Mouse (Mus musculus) limb, embryonic 13.5 days (tissue): ENCODE data around the gene Slco2a1. TPM values are rescaled to one million over a fixed set of nuclear protein-coding genes. Genes with fewer than 3 reads are reported as not detected.

Source experiments
- ATAC-seq: fragments of 200-750 bp; cut with Nextera tagmentation; 2 replicates; pipeline ENCODE4 v1.8.0; 2017; ENCODE audit warnings: low read depth, moderate number of reproducible peaks, moderate TSS enrichment; ENCODE audit not compliant: low FRiP score
- H3K27ac ChIP-seq: fragments of 300-500 bp; sonication (generic); 2 replicates; pipeline ENCODE4 v1.5.1; 2015; ENCODE audit warnings: inconsistent platforms, mild to moderate bottlenecking, moderate library complexity
- H3K27me3 ChIP-seq: fragments of 300-500 bp; sonication (generic); 2 replicates; pipeline ENCODE4 v1.6.1; 2015; ENCODE audit warnings: mild to moderate bottlenecking, inconsistent platforms
- H3K36me3 ChIP-seq: fragments of 300-500 bp; sonication (generic); 2 replicates; pipeline ENCODE4 v1.6.1; 2015; ENCODE audit warnings: inconsistent platforms, mild to moderate bottlenecking, moderate library complexity
- H3K4me1 ChIP-seq: fragments of 300-500 bp; sonication (generic); 2 replicates; pipeline ENCODE4 v1.6.1; 2015; ENCODE audit warnings: inconsistent platforms
- H3K4me2 ChIP-seq: fragments of 300-500 bp; sonication (generic); replicated peaks from 2 replicates; pipeline ENCODE4 v1.6.1; 2015; ENCODE audit warnings: inconsistent platforms, mild to moderate bottlenecking, moderate library complexity
- H3K4me3 ChIP-seq: fragments of 300-500 bp; sonication (generic); 2 replicates; pipeline ENCODE4 v1.5.1; 2015; ENCODE audit warnings: moderate library complexity, mild to moderate bottlenecking, inconsistent platforms
- H3K9ac ChIP-seq: fragments of 300-500 bp; sonication (generic); 2 replicates; pipeline ENCODE4 v1.6.1; 2015; ENCODE audit warnings: mild to moderate bottlenecking, inconsistent platforms
- H3K9me3 ChIP-seq: fragments of 300-500 bp; sonication (generic); 2 replicates; pipeline ENCODE4 v1.6.1; 2016; ENCODE audit warnings: inconsistent platforms
- WGBS: fragments of 180-500 bp; shearing (Covaris S2); methylation state at CpG from one replicate; pipeline ENCODE4 v1.1.7; 2015; 5-methylcytosine and 5-hydroxymethylcytosine counted together
- polyA plus RNA-seq: library from polyadenylated mRNA; unstranded; fragments of >200 nt; fragmentation: Nextera tagmentation; extraction: Ambion mirVana; gene quantifications from 2 replicates; pipeline ENCODE4 v1.2.1, GENCODE M21; 2015

The Slco2a1 gene
- polyA plus RNA-seq = 2.2 and 2.5 TPM in 2 replicates

DNA sequence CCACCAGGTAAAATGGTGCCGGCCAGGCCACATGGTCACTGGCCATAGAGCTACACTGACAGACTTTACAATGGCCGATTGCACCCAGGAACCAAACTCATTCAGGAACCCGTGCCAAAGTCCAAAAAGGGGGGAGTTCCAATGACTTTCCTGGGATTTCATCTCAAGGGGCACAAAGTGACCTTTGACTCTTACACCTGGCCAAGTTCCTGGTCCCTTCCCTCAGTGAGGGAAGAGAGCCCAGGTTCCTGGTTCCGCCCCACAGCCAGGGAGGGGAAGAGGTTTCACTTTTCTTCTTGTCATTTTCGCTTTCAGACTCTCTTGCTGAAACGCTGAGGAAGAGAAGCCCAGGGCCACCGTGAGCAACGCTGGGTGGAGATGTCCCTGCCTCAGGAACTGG, at the start of gene Slco2a1:
TSS of gene Slco2a1 (plus strand) at position 251 of the 400 bp plus-strand sequence.
- 92% methylated on average over 8 of the region's 8 CpGs for WGBS
- H3K27me3 ChIP-seq = no peaks in the 10 kb centered on the region
- H3K4me3 ChIP-seq = no peak within 1 kb of the TSS
- no peak within 1 kb of the TSS for H3K4me2 ChIP-seq
- H3K9ac ChIP-seq = no peak within 1 kb of the TSS
- H3K4me1 ChIP-seq = peaks cover 8% of the 10 kb centered on the region
- H3K27ac ChIP-seq = no peak within 1 kb of the TSS
- H3K9me3 ChIP-seq = no peaks in the 10 kb centered on the region
- no peaks in the 10 kb centered on the region for H3K36me3 ChIP-seq
- ATAC-seq = no peak

DNA sequence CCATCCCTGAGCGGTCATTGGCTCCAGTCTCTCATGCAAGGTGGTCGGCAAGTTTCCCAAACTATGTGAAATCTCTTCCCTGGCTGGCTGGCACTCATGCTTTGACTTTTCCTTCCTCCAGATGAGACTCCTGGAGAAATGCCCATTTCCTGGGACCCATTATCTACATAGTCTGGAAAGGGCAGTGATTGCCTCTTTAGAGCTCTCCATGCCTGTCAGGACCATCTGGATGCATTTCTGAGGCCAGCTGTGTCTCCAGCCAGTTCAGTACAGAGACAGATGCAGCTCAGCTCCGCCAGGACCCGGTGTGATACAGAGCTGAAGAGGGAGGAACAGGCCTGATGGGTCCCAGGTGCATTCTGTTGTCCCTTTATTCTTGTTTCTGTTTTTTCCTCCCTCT, 46.3 kb upstream of the Slco2a1 start:
- 0 out of 2 replicates have a peak, but pooled peaks have one; percentile 8 for ATAC-seq
- Histone ChIP-seq H3K27me3 (no peaks in the 10 kb centered on the region), H3K27ac (no peak overlapping the region), H3K36me3 (no peaks in the 10 kb centered on the region), H3K4me3 (no peak overlapping the region), H3K9ac (no peak overlapping the region), H3K9me3 (0 out of 2 replicates have a peak, but pooled peaks cover 4% of the 10 kb centered on the region), H3K4me2 (no peak overlapping the region), H3K4me1 (no peaks in the 10 kb centered on the region)
- 61% methylated on average over 4 of the region's 4 CpGs for WGBS

- 90% methylated on average over 9 of the region's 9 CpGs for WGBS
Observed at GRCm38 (mm10) chr9:102944891-102945290, 43.6 kb upstream of the Slco2a1 start.

GRCm38 (mm10) chr9:102946469-102947015, 42.0 kb upstream of the Slco2a1 start:
- no peaks in the 10 kb centered on the region for H3K4me1 ChIP-seq

More at GRCm38 (mm10) chr9:102944891-102945290, 43.6 kb upstream of the Slco2a1 start:
- Histone ChIP-seq H3K4me1 (no peaks in the 10 kb centered on the region), H3K36me3 (no peaks in the 10 kb centered on the region), H3K27me3 (no peaks in the 10 kb centered on the region), H3K27ac (no peak overlapping the region), H3K9ac (no peak overlapping the region), H3K4me2 (no peak overlapping the region), H3K4me3 (no peak overlapping the region), H3K9me3 (0 out of 2 replicates have a peak, but pooled peaks cover 4% of the 10 kb centered on the region)
- ATAC-seq = no peak

DNA sequence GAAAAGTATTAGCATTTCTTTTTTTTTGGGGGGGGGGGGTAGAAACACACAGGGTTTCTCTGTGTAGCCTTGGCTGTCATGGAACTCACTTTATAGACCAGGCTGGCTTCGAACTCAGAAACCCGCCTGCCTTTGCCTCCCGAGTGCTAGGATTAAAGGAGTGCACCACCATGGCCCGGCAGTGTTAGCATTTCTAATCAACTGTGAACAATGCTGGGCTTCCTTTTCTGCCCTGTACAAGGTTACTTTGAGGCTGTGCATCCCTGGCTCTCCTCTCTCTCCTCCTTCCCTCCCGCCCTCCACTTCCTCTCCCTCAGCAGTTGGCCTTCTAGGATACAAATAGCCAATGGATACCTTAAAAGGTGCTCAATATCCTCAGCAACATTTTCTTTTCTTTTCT, 39.8 kb upstream of the Slco2a1 start:
- WGBS = 88% methylated on average over 5 of the region's 5 CpGs
- H3K4me2 ChIP-seq = no peak overlapping the region
- no peaks in the 10 kb centered on the region for H3K36me3 ChIP-seq
- no peaks in the 10 kb centered on the region for H3K9me3 ChIP-seq
- H3K4me1 ChIP-seq = no peaks in the 10 kb centered on the region
- H3K27ac ChIP-seq = no peak overlapping the region
- no peak overlapping the region for H3K9ac ChIP-seq
- H3K27me3 ChIP-seq = no peaks in the 10 kb centered on the region
- no peak overlapping the region for H3K4me3 ChIP-seq
- ATAC-seq = no peak

More at GRCm38 (mm10) chr9:102946469-102947015, 42.0 kb upstream of the Slco2a1 start:
- ATAC-seq = no peak
- H3K27ac ChIP-seq = no peak overlapping the region
- no peaks in the 10 kb centered on the region for H3K27me3 ChIP-seq
- 0 out of 2 replicates have a peak, but pooled peaks cover 4% of the 10 kb centered on the region for H3K9me3 ChIP-seq
- H3K4me3 ChIP-seq = no peak overlapping the region
- 82% methylated on average over 12 of the region's 12 CpGs for WGBS
- H3K36me3 ChIP-seq = no peaks in the 10 kb centered on the region
- no peak overlapping the region for H3K4me2 ChIP-seq
- H3K9ac ChIP-seq = no peak overlapping the region

DNA sequence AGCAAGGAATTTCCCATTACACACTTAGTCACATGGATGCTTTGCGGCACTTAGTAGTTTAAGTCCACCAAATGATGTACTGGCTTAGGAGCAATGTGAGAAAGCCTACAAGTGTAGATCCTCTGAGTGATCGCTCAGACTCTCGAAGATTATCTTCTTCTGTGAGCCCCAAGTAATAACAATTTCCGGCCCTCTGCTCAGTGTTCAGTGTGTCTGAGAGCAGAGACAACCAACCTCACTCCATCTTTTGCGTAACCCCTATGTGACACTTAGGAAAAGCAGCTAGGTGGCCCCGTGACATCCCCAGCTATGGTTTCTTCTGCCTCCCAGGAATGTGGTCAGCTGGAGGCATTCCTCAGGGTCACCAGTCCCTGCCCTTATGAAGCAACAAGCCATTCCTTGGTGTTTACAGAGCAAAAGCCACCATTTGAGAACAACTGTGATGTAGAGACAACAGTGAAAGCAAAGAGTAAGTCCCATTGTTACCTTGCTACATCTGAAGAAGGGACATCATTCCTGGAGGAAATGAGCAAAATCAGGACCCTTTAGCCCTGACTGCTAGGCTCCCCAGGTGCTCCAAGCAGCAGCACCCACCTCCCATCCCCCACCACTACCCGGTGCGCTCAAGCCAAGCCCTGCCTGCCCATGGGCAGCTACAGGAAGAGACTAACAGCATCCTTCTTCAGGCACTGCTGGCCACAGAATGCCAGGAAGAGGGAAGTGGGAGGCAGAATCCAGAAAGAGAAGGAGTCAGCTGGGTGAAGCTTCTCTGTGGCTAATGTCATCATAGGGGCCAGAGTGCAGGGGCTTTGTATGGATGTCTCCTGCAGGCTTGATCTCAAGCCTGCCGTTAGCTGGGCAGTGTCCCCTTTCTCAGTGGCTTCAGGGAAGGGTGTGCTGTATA, 37.2 kb upstream of the Slco2a1 start:
- 89% methylated on average over 9 of the region's 9 CpGs for WGBS
- no peak for ATAC-seq
- H3K27ac ChIP-seq = no peak overlapping the region

GRCm38 (mm10) chr9:102955866-102956265, 32.6 kb upstream of the Slco2a1 start:
- H3K4me2 ChIP-seq = no peak overlapping the region
- ATAC-seq = no peak
- H3K27ac ChIP-seq = no peak overlapping the region
- H3K4me1 ChIP-seq = no peaks in the 10 kb centered on the region
- H3K4me3 ChIP-seq = no peak overlapping the region
- 0 out of 2 replicates have a peak, but pooled peaks cover 2% of the 10 kb centered on the region for H3K9me3 ChIP-seq
- WGBS = 81% methylated on average over 3 of the region's 3 CpGs
- no peaks in the 10 kb centered on the region for H3K27me3 ChIP-seq
- H3K9ac ChIP-seq = no peak overlapping the region
- H3K36me3 ChIP-seq = no peaks in the 10 kb centered on the region

More for the DNA sequence above, 37.2 kb upstream of the Slco2a1 start:
- H3K27me3 ChIP-seq = no peaks in the 10 kb centered on the region
- H3K4me1 ChIP-seq = no peaks in the 10 kb centered on the region
- 0 out of 2 replicates have a peak, but pooled peaks cover 2% of the 10 kb centered on the region for H3K9me3 ChIP-seq
- H3K36me3 ChIP-seq = no peaks in the 10 kb centered on the region
- no peak overlapping the region for H3K4me3 ChIP-seq
- H3K4me2 ChIP-seq = no peak overlapping the region
- no peak overlapping the region for H3K9ac ChIP-seq

GRCm38 (mm10) chr9:102958703-102959102, 29.8 kb upstream of the Slco2a1 start:
- no peak for ATAC-seq
- WGBS = 82% methylated on average over 6 of the region's 6 CpGs
- Histone ChIP-seq H3K4me2 (no peak overlapping the region), H3K4me3 (no peak overlapping the region), H3K27me3 (no peaks in the 10 kb centered on the region), H3K27ac (no peak overlapping the region), H3K36me3 (no peaks in the 10 kb centered on the region), H3K9ac (no peak overlapping the region), H3K9me3 (0 out of 2 replicates have a peak, but pooled peaks cover 2% of the 10 kb centered on the region), H3K4me1 (peaks cover 14% of the 10 kb centered on the region; the same call in 1 of the 2 replicates)

DNA sequence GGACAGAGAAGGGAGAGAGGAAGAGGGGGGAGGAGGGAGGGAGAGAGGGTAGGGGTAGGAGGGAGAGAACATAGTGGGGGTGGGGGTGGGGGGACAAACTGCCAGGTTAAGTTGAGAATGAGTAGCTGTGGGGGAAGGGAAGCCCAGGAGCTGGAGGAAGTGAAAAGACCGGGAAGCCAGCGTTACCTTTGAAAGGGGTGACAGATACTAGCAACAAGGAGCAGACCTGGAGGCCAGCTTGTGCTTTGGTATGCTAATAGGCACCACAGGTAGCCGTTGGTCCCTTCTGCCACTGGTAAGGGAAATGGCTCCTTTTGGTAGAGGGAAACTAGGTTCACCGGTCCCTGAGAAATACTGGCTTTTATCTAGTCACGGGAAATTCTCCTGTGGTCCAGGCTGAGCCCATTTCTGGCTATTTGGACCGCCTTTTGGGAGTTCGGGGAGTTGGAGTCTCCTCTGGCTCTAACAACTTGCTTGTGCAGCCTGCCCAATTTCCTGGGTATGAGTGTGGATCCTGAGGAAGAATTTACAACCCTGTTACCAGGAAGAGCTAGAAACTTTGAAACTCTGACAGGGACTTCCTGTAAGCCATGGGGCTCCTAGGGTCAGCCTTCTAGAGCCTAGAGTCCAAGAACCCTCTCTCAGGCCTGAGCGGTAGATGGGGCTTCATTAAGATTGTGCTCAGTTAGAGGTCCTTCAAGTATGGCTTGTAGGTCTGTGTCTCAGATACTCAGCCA, 27.0 kb upstream of the Slco2a1 start:
- Histone ChIP-seq H3K9me3 (no peaks in the 10 kb centered on the region), H3K36me3 (no peaks in the 10 kb centered on the region), H3K4me3 (no peak overlapping the region), H3K9ac (no peak overlapping the region), H3K27ac (no peak overlapping the region), H3K27me3 (no peaks in the 10 kb centered on the region), H3K4me2 (no peak overlapping the region), H3K4me1 (peaks cover 14% of the 10 kb centered on the region; the same call in 1 of the 2 replicates)
- ATAC-seq = no peak
- WGBS = 25% methylated on average over 8 of the region's 8 CpGs

GRCm38 (mm10) chr9:102962093-102962788, 26.3 kb upstream of the Slco2a1 start:
- WGBS = 66% methylated on average over 10 of the region's 10 CpGs
- ATAC-seq = no peak
- Histone ChIP-seq H3K9me3 (no peaks in the 10 kb centered on the region), H3K4me2 (no peak overlapping the region), H3K4me3 (no peak overlapping the region), H3K4me1 (peaks cover 14% of the 10 kb centered on the region; the same call in 1 of the 2 replicates), H3K36me3 (no peaks in the 10 kb centered on the region), H3K9ac (no peak overlapping the region), H3K27ac (no peak overlapping the region), H3K27me3 (no peaks in the 10 kb centered on the region)

- no peak overlapping the region for H3K4me2 ChIP-seq
- WGBS = 29% methylated on average over 7 of the region's 7 CpGs
- H3K27ac ChIP-seq = no peak overlapping the region
- H3K36me3 ChIP-seq = no peaks in the 10 kb centered on the region
- ATAC-seq = no peak
- H3K9me3 ChIP-seq = no peaks in the 10 kb centered on the region
- H3K27me3 ChIP-seq = no peaks in the 10 kb centered on the region
- no peak overlapping the region for H3K4me3 ChIP-seq
- peaks cover 14% of the 10 kb centered on the region; the same call in 1 of the 2 replicates for H3K4me1 ChIP-seq
- H3K9ac ChIP-seq = no peak overlapping the region
Observed at GRCm38 (mm10) chr9:102963321-102963720, 25.2 kb upstream of the Slco2a1 start.
